Mouse (Mus musculus) splenic B cell, adult 2 months (primary cell): Measurements from ENCODE around the gene Ppp1r9b.

Source experiments
- DNase-seq: peaks from one replicate; pipeline ENCODE4 v3.0.0-alpha.2; 2011; ENCODE audit warnings: low read depth, low spot score
- H3K27me3 ChIP-seq: 2 replicates; pipeline ENCODE4 v1.6.1; 2012; ENCODE audit warnings: mild to moderate bottlenecking, low read length, moderate library complexity, mixed read lengths; ENCODE audit not compliant: control insufficient read depth, poor library complexity, insufficient read depth, severe bottlenecking
- H3K36me3 ChIP-seq: 2 replicates; pipeline ENCODE4 v1.6.1; 2012; ENCODE audit warnings: mild to moderate bottlenecking, low read length, moderate library complexity, mixed read lengths; ENCODE audit not compliant: control insufficient read depth, poor library complexity, insufficient read depth, severe bottlenecking

Gene Ppp1r9b

GRCm38 (mm10) chr11:95034902-95035301, 44.1 kb downstream of the Ppp1r9b start:
- DNase-seq = no peak
- no peaks in the 10 kb centered on the region for H3K27me3 ChIP-seq
- no peaks in the 10 kb centered on the region for H3K36me3 ChIP-seq

GRCm38 (mm10) chr11:95036521-95036920, 45.7 kb downstream of the Ppp1r9b start:
- H3K36me3 ChIP-seq = no peaks in the 10 kb centered on the region
- H3K27me3 ChIP-seq = no peaks in the 10 kb centered on the region
- DNase-seq = no peak

- no peak for DNase-seq
- no peaks in the 10 kb centered on the region for H3K27me3 ChIP-seq
Measured at GRCm38 (mm10) chr11:95037306-95037705, 46.5 kb downstream of the Ppp1r9b start.

GRCm38 (mm10) chr11:95038156-95038817, 47.5 kb downstream of the Ppp1r9b start:
- Histone ChIP-seq H3K36me3 (no peaks in the 10 kb centered on the region), H3K27me3 (no peaks in the 10 kb centered on the region)
- no peak for DNase-seq

More at GRCm38 (mm10) chr11:95037306-95037705, 46.5 kb downstream of the Ppp1r9b start:
- H3K36me3 ChIP-seq = no peaks in the 10 kb centered on the region

- no peak for DNase-seq
- H3K27me3 ChIP-seq = no peaks in the 10 kb centered on the region
Measured at GRCm38 (mm10) chr11:95038818-95039655, 48.2 kb downstream of the Ppp1r9b start.

GRCm38 (mm10) chr11:95039766-95040165, 48.9 kb downstream of the Ppp1r9b start:
- DNase-seq = no peak
- no peaks in the 10 kb centered on the region for H3K27me3 ChIP-seq
- H3K36me3 ChIP-seq = no peaks in the 10 kb centered on the region

More at GRCm38 (mm10) chr11:95038818-95039655, 48.2 kb downstream of the Ppp1r9b start:
- no peaks in the 10 kb centered on the region for H3K36me3 ChIP-seq

GRCm38 (mm10) chr11:95040491-95041138, 49.8 kb downstream of the Ppp1r9b start:
- no peaks in the 10 kb centered on the region for H3K36me3 ChIP-seq
- H3K27me3 ChIP-seq = no peaks in the 10 kb centered on the region
- peak; percentile 24 for DNase-seq

GRCm38 (mm10) chr11:95041139-95041609, 50.3 kb downstream of the Ppp1r9b start, which contains the start of gene Pdk2:
Gene Pdk2, minus strand, starts transcription at chr11:95041354.
- Histone ChIP-seq H3K27me3 (no peaks in the 10 kb centered on the region), H3K36me3 (no peaks in the 10 kb centered on the region)
- DNase-seq = peak; percentile 95

GRCm38 (mm10) chr11:95042096-95042495, 51.3 kb downstream of the Ppp1r9b start:
- peak; percentile 71 for DNase-seq
- Histone ChIP-seq H3K27me3 (no peaks in the 10 kb centered on the region), H3K36me3 (no peaks in the 10 kb centered on the region)

- DNase-seq = no peak
- Histone ChIP-seq H3K36me3 (no peaks in the 10 kb centered on the region), H3K27me3 (no peaks in the 10 kb centered on the region)
Measured at GRCm38 (mm10) chr11:95043060-95043459, 52.2 kb downstream of the Ppp1r9b start.

GRCm38 (mm10) chr11:95043608-95044007, 52.8 kb downstream of the Ppp1r9b start:
- no peaks in the 10 kb centered on the region for H3K27me3 ChIP-seq
- no peaks in the 10 kb centered on the region for H3K36me3 ChIP-seq
- DNase-seq = no peak

- H3K36me3 ChIP-seq = no peaks in the 10 kb centered on the region
- H3K27me3 ChIP-seq = no peaks in the 10 kb centered on the region
- no peak for DNase-seq
Measured at GRCm38 (mm10) chr11:95044185-95044870, 53.5 kb downstream of the Ppp1r9b start.

- DNase-seq = peak; percentile 81
- Histone ChIP-seq H3K27me3 (no peaks in the 10 kb centered on the region), H3K36me3 (no peaks in the 10 kb centered on the region)
Measured at GRCm38 (mm10) chr11:95046980-95047680, 56.3 kb downstream of the Ppp1r9b start.

- no peaks in the 10 kb centered on the region for H3K36me3 ChIP-seq
Measured at GRCm38 (mm10) chr11:95053062-95053461, 62.2 kb downstream of the Ppp1r9b start.

More at GRCm38 (mm10) chr11:95053062-95053461, 62.2 kb downstream of the Ppp1r9b start:
- no peaks in the 10 kb centered on the region for H3K27me3 ChIP-seq
- no peak for DNase-seq
